Mouse (Mus musculus) E14TG2a.4 (cell line): ENCODE measurements around the gene Xpo6.

Source experiments
- CTCF ChIP-seq: conservative IDR thresholded peaks from 2 replicates; pipeline ENCODE4 v1.5.1; 2014; ENCODE audit warnings: low read length
- NANOG ChIP-seq: IDR thresholded peaks from 2 replicates; pipeline ENCODE4 v1.6.1; 2014; ENCODE audit warnings: borderline replicate concordance, low read length, mixed read lengths
- POU5F1 ChIP-seq: IDR thresholded peaks from 2 replicates; pipeline ENCODE4 v1.6.1; 2014; ENCODE audit warnings: low read length, borderline replicate concordance

DNA sequence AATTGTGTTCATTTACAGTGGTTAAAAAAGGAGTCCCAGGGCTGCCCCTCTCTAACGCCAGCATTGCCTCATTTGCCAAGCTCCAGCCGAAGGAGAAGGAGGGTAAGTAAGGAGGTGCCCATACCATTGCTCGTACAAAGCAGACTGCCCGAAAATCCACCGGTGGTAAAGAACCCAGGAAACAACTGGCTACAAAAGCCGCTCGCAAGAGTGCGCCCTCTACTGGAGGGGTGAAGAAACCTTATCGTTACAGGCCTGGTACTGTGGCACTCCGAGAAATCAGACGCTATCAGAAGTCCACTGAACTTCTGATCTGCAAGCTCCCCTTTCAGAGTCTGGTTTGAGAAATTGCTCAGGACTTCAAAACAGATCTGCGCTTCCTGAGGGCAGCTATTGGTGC, 24.3 kb downstream of the Xpo6 start:
- TF ChIP-seq CTCF (peak; percentile 60), NANOG (no peak), POU5F1 (no peak)
